Mouse (Mus musculus) lung, embryonic 14.5 days (tissue): ENCODE results near the gene Ccdc149. TPM values are rescaled to one million over a fixed set of nuclear protein-coding genes. Genes with fewer than 3 reads are reported as not detected.

Source experiments
- ATAC-seq: fragments of 200-750 bp; cut with Nextera tagmentation; 2 replicates; pipeline ENCODE4 v1.8.0; 2017; ENCODE audit warnings: mild to moderate bottlenecking, moderate TSS enrichment, moderate library complexity; ENCODE audit not compliant: insufficient read depth
- DNase-seq: peaks from one replicate; pipeline ENCODE4 v3.0.0-alpha.2; 2015
- H3K27ac ChIP-seq: fragments of 300-500 bp; sonication (generic); 2 replicates; pipeline ENCODE4 v1.5.1; 2014; ENCODE audit warnings: low read depth, mild to moderate bottlenecking, moderate library complexity
- H3K27me3 ChIP-seq: fragments of 300-500 bp; sonication (generic); 2 replicates; pipeline ENCODE4 v1.6.1; 2014; ENCODE audit warnings: low read length, control low read depth; ENCODE audit not compliant: insufficient read depth
- H3K36me3 ChIP-seq: fragments of 300-500 bp; sonication (generic); 2 replicates; pipeline ENCODE4 v1.6.1; 2014; ENCODE audit warnings: control low read depth; ENCODE audit not compliant: insufficient read depth
- H3K4me1 ChIP-seq: fragments of 300-500 bp; sonication (generic); 2 replicates; pipeline ENCODE4 v1.6.1; 2014; ENCODE audit warnings: antibody characterized with exemption, control low read depth; ENCODE audit not compliant: insufficient read depth
- H3K4me2 ChIP-seq: fragments of 300-500 bp; sonication (generic); 2 replicates; pipeline ENCODE4 v1.6.1; 2014; ENCODE audit warnings: mild to moderate bottlenecking
- H3K4me3 ChIP-seq: fragments of 300-500 bp; sonication (generic); 2 replicates; pipeline ENCODE4 v1.5.1; 2014; ENCODE audit warnings: low read depth, low read length
- H3K9ac ChIP-seq: fragments of 300-500 bp; sonication (generic); 2 replicates; pipeline ENCODE4 v1.6.1; 2014
- H3K9me3 ChIP-seq: fragments of 300-500 bp; sonication (generic); 2 replicates; pipeline ENCODE4 v1.6.1; 2016; ENCODE audit warnings: low read depth, low read length, control low read depth
- CTCF ChIP-seq: IDR thresholded peaks from 2 replicates; pipeline ENCODE4 v1.5.1; 2016; ENCODE audit warnings: antibody characterized with exemption, low read depth
- WGBS: fragments of 180-500 bp; shearing (Covaris S2); extraction: QIAGEN DNeasy Blood & Tissue Kit; methylation state at CpG from one replicate; pipeline ENCODE4 v1.1.7; 2014; 5-methylcytosine and 5-hydroxymethylcytosine counted together
- polyA plus RNA-seq: library from polyadenylated mRNA; unstranded; fragments of >200 nt; fragmentation: Nextera tagmentation; extraction: Ambion mirVana; gene quantifications from 2 replicates; pipeline ENCODE4 v1.2.1, GENCODE M21; 2014

The Ccdc149 gene
- polyA plus RNA-seq, 1 experiment from 2014 or later, result 2.8 TPM

GRCm38 (mm10) chr5:52449187-52449586, 22.1 kb downstream of the Ccdc149 start:
- Histone ChIP-seq H3K27me3 (no peaks in the 10 kb centered on the region), H3K4me2 (no peak overlapping the region), H3K4me3 (no peak overlapping the region), H3K9me3 (no peaks in the 10 kb centered on the region), H3K27ac (no peak overlapping the region), H3K9ac (no peak overlapping the region), H3K4me1 (no peaks in the 10 kb centered on the region), H3K36me3 (no peaks in the 10 kb centered on the region)
- TF ChIP-seq CTCF, result no peak
- WGBS, result 69% methylated on average over 8 of the region's 8 CpGs
- no peak for ATAC-seq
- no peak for DNase-seq

- H3K4me3 ChIP-seq, result no peak overlapping the region
- DNase-seq (no peak), ATAC-seq (no peak)
- no peak overlapping the region for H3K4me2 ChIP-seq
- no peaks in the 10 kb centered on the region for H3K4me1 ChIP-seq
- no peak overlapping the region for H3K27ac ChIP-seq
- H3K9ac ChIP-seq, result no peak overlapping the region
- H3K9me3 ChIP-seq, result no peaks in the 10 kb centered on the region
- no peaks in the 10 kb centered on the region for H3K36me3 ChIP-seq
- 86% methylated on average over 11 of the region's 11 CpGs for WGBS
- no peak for TF ChIP-seq CTCF
- no peaks in the 10 kb centered on the region for H3K27me3 ChIP-seq
Measured at GRCm38 (mm10) chr5:52440278-52440677, 31.0 kb downstream of the Ccdc149 start.

GRCm38 (mm10) chr5:52438946-52439345, 32.4 kb downstream of the Ccdc149 start:
- H3K4me3 ChIP-seq, result no peak overlapping the region
- ATAC-seq (no peak), DNase-seq (no peak)
- no peaks in the 10 kb centered on the region for H3K36me3 ChIP-seq
- H3K9ac ChIP-seq, result no peak overlapping the region
- H3K27ac ChIP-seq, result no peak overlapping the region
- H3K4me1 ChIP-seq, result no peaks in the 10 kb centered on the region
- no peaks in the 10 kb centered on the region for H3K9me3 ChIP-seq
- H3K27me3 ChIP-seq, result no peaks in the 10 kb centered on the region
- H3K4me2 ChIP-seq, result no peak overlapping the region
- no peak for TF ChIP-seq CTCF
- whole genome bisulfite sequencing, result 67% methylated on average over 7 of the region's 7 CpGs

DNA sequence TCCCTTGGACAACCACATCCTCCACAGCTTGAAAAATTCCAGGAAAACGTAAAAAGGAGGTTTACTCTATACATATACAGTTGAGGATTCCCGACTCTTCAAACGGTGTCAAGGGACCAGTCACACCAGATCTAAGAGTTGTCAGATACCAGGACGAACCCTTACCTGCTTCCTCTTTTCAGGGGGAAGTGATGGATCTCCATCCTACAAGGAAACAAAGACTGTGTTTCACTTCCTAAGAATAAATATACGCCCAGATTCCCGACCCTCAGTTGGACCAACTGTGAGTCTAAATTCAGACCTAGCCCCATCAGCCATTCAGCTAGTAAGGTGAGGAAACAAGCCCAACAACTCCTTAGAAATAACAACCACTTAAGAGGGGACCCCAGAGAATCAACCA, 35.8 kb downstream of the Ccdc149 start:
- ATAC-seq, result no peak
- no peak for TF ChIP-seq CTCF
- DNase-seq, result no peak
- no peak overlapping the region for H3K4me3 ChIP-seq
- no peaks in the 10 kb centered on the region for H3K27me3 ChIP-seq
- H3K9me3 ChIP-seq, result no peaks in the 10 kb centered on the region
- no peak overlapping the region for H3K9ac ChIP-seq
- no peaks in the 10 kb centered on the region for H3K4me1 ChIP-seq
- no peak overlapping the region for H3K4me2 ChIP-seq
- no peak overlapping the region for H3K27ac ChIP-seq
- no peaks in the 10 kb centered on the region for H3K36me3 ChIP-seq
- 62% methylated on average over 6 of the region's 6 CpGs for WGBS

DNA sequence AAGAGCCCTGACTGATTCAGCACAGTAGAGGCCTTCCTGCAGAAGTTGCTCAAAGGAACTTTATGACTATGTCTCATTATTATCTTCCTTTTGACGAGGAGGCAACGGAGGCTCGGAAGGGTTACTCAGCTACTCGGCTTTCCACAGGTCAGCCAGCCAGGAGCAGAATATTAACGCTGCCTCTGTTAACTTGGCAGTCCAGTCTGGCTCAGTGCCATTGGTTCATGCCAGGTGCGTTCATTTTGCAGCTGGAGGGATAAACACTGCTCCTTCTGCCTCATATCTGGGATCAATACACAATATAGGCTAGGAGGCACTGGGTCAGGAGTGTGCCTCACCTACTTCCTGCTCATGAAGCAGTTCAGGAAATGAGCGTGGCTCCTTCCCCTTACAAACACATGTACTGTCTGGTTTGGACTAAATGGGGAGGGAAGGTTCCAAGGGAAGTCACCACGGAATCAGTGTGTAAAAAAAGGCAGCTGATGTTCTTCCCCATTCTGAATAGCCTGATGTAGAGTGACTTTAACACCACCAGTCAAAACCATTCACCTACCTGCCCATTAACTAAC, 40.0 kb downstream of the Ccdc149 start:
- Histone ChIP-seq H3K27ac (no peak overlapping the region), H3K4me1 (no peaks in the 10 kb centered on the region), H3K4me3 (no peak overlapping the region), H3K9ac (no peak overlapping the region), H3K9me3 (no peaks in the 10 kb centered on the region), H3K27me3 (no peaks in the 10 kb centered on the region), H3K4me2 (no peak overlapping the region), H3K36me3 (no peaks in the 10 kb centered on the region)
- no peak for TF ChIP-seq CTCF
- DNase-seq (peak; percentile 14), ATAC-seq (no peak)
- WGBS, result 53% methylated on average over 8 of the region's 8 CpGs

- no peak for TF ChIP-seq CTCF
- Histone ChIP-seq H3K4me3 (no peak overlapping the region), H3K9me3 (no peaks in the 10 kb centered on the region), H3K4me1 (no peaks in the 10 kb centered on the region), H3K36me3 (no peaks in the 10 kb centered on the region), H3K27ac (no peak overlapping the region), H3K27me3 (no peaks in the 10 kb centered on the region), H3K4me2 (no peak overlapping the region), H3K9ac (no peak overlapping the region)
- ATAC-seq (no peak), DNase-seq (no peak)
- WGBS, result 60% methylated on average over 14 of the region's 14 CpGs
Measured at GRCm38 (mm10) chr5:52429731-52430480, 41.4 kb downstream of the Ccdc149 start.

- Histone ChIP-seq H3K4me1 (no peaks in the 10 kb centered on the region), H3K27me3 (no peaks in the 10 kb centered on the region), H3K9ac (no peak overlapping the region), H3K9me3 (no peaks in the 10 kb centered on the region), H3K4me2 (no peak overlapping the region), H3K4me3 (no peak overlapping the region), H3K27ac (no peak overlapping the region), H3K36me3 (no peaks in the 10 kb centered on the region)
- ATAC-seq (no peak), DNase-seq (no peak)
- 64% methylated on average over 4 of the region's 4 CpGs for WGBS
- TF ChIP-seq CTCF, result no peak
Measured at GRCm38 (mm10) chr5:52428613-52429012, 42.7 kb downstream of the Ccdc149 start.
